Mouse (Mus musculus): ENCODE measurements at regions not wholly inside any gene's neighbourhood (a gene's known extent, or its start where the extent isn't known, plus 50 kb on each side); places are given as distances from the start of the nearest gene placed in this dataset.
A peak's percentile ranks its signal among the peaks of the same experiment; 100 is the strongest.

DNA sequence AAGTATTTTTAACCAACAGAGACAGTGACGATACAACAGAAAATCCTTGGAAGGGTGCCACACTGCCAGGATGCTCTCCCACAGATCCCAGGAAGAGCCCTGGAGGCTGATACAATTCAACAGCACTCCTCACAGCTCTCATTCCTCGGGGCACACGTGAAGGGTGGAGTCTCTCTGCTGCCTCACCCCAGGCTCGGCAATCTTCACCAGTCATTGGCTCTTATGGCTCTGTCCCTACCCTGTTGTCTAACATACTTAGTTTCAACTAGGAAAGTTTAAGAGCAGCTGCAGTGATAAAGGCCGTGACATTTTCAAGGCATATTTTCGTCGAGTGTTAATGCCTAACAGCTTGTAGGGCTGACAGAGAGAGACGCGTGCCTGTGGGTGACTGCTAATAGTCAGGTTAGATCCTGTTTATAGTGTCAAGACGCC, 238.8 kb downstream of the Rnf144a start:
- Histone ChIP-seq H3K79me2 (replicated peaks; ENCODE audit: control insufficient read depth, extremely low read depth, insufficient read depth, poor library complexity, severe bottlenecking) (no peaks in the 10 kb centered on the region), H3K9me3 (replicated peaks; ENCODE audit: low read length) (no peaks in the 10 kb centered on the region), H3K36me3 (replicated peaks in 1 of 2; ENCODE audit: control insufficient read depth in 1 of 2, insufficient read depth in 1 of 2, low read length in 1 of 2) (no peaks in the 10 kb centered on the region), H3K9ac (ENCODE audit: insufficient read depth, low read depth) (no peak overlapping the region), H3K4me2 (ENCODE audit: insufficient read depth, low read depth, poor library complexity, severe bottlenecking) (no peak overlapping the region), H3K4me1 (ENCODE audit: control insufficient read depth in 1 of 2, insufficient read depth in 2 of 2) (peaks cover 0 to 6% of the 10 kb centered on the region in 2 experiments; a peak in 2 of 4 replicates), H3K27ac (ENCODE audit: insufficient read depth, low read depth) (no peak overlapping the region), H3K4me3 (replicated peaks in 1 of 3; ENCODE audit: low read depth in 2 of 3, low read length in 2 of 3, poor library complexity in 1 of 3) (peak overlapping the region in 1 of 3 experiments; percentile 1), H3K27me3 (replicated peaks) (no peaks in the 10 kb centered on the region)
- dilution Hi-C loops (cut with MboI; ENCODE audit: extremely low pct_ligation_motif_present, extremely low pct_unique_long_range_greater_than_20kb, low sequenced_read_pairs): no loop called here
- in situ Hi-C loops (cut with MboI; ENCODE audit: low pct_ligation_motif_present, low pct_unique_long_range_greater_than_20kb, low sequenced_read_pairs): no loop called here
- DNase-seq (ENCODE audit: extremely low read depth): no peak
- TF ChIP-seq MYC (IDR thresholded peaks at IDR 0.05; ENCODE audit: low read depth, low read length) (no peak), EP300 (IDR thresholded peaks at IDR 0.05; ENCODE audit: low read length) (no peak), POLR2A (IDR thresholded peaks at IDR 0.05; ENCODE audit: low read depth, low read length) (no peak), BHLHE40 (IDR thresholded peaks at IDR 0.05; ENCODE audit: low read depth, low read length) (0 out of 2 replicates have a peak, but pooled peaks have one; percentile 5), CTCF (conservative IDR thresholded peaks at IDR 0.05 in 1 of 2, IDR thresholded peaks at IDR 0.05 in 1 of 2; ENCODE audit: low read depth in 2 of 2, low read length in 2 of 2) (no peak)

DNA sequence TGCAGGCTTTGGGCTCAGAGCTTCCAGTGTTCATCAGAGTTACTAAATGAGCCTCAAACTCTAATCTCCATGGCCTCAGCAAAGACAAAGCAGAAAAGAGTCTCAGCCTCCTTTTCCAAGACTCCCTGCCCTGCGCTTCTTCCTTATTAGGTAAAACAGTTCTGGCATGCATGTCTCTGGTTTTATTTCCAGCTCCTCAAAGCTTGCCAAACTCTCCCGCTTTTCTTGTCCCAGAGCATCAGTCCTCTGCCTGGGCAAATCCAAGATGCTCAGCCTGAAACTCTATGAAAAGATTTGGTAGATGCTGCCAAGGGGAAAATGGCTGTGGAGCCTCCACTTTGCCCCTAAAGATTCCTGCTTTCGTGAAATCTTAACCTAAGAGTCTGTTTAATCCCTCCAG, 251.6 kb downstream of the Rnf144a start:
- H3K79me2 ChIP-seq (replicated peaks; ENCODE audit: control insufficient read depth, extremely low read depth, insufficient read depth, poor library complexity, severe bottlenecking): no peaks in the 10 kb centered on the region
- no peak overlapping the region for H3K4me3 ChIP-seq (replicated peaks in 1 of 3; ENCODE audit: low read depth in 2 of 3, low read length in 2 of 3, poor library complexity in 1 of 3)
- H3K36me3 ChIP-seq (replicated peaks in 1 of 2; ENCODE audit: control insufficient read depth in 1 of 2, insufficient read depth in 1 of 2, low read length in 1 of 2): no peaks in the 10 kb centered on the region
- dilution Hi-C loops (cut with MboI; ENCODE audit: extremely low pct_ligation_motif_present, extremely low pct_unique_long_range_greater_than_20kb, low sequenced_read_pairs) (no loop called here), in situ Hi-C loops (cut with MboI; ENCODE audit: low pct_ligation_motif_present, low pct_unique_long_range_greater_than_20kb, low sequenced_read_pairs) (no loop called here)
- DNase-seq (ENCODE audit: extremely low read depth): no peak
- no peak overlapping the region for H3K27ac ChIP-seq (ENCODE audit: insufficient read depth, low read depth)
- H3K9ac ChIP-seq (ENCODE audit: insufficient read depth, low read depth): no peak overlapping the region
- no peaks in the 10 kb centered on the region for H3K27me3 ChIP-seq (replicated peaks)
- TF ChIP-seq USF1 (IDR thresholded peaks at IDR 0.05; ENCODE audit: low read depth, low read length): no peak
- H3K9me3 ChIP-seq (replicated peaks; ENCODE audit: low read length): no peaks in the 10 kb centered on the region
- no peaks in the 10 kb centered on the region for H3K4me1 ChIP-seq (ENCODE audit: control insufficient read depth in 1 of 2, insufficient read depth in 2 of 2)
- no peak overlapping the region for H3K4me2 ChIP-seq (ENCODE audit: insufficient read depth, low read depth, poor library complexity, severe bottlenecking)

DNA sequence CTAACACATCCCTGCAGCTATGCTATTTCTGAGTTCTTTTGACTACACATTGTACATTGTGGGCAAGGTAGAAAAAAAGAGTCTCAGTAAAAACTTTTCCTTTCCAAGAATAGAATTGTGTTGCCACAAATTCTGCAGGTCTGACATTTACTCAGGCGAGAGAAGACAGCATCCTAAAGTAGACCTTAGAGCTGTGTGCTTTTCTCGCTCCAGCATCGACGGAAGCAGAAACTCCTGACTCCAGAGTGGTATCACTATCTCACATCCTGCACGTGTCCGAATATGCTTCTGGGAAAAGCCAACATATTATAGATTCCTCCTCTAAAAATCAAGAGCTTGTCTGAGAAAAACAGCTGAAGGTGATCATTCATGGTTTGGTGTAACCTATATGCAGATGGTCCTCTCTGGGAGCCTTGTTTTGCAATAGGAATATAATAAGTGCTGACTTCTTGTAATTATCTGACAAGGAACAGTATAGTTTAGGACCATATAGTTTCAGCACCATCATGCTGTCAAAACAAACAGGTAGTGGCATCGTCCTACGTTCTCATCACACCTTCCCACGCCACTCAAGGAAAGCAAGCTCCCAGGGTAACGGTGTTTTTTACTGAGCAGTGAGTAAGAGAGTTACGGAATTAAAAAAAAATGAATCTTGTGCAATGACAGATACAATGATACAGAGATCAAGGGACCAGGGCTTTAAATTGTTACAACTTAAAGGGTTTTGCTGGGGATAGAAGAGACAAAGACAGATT, 254.0 kb downstream of the Rnf144a start:
- no peaks in the 10 kb centered on the region for H3K9me3 ChIP-seq (replicated peaks; ENCODE audit: low read length)
- no peaks in the 10 kb centered on the region for H3K27me3 ChIP-seq (replicated peaks)
- dilution Hi-C loops (cut with MboI; ENCODE audit: extremely low pct_ligation_motif_present, extremely low pct_unique_long_range_greater_than_20kb, low sequenced_read_pairs) (no loop called here), in situ Hi-C loops (cut with MboI; ENCODE audit: low pct_ligation_motif_present, low pct_unique_long_range_greater_than_20kb, low sequenced_read_pairs) (no loop called here)
- H3K79me2 ChIP-seq (replicated peaks; ENCODE audit: control insufficient read depth, extremely low read depth, insufficient read depth, poor library complexity, severe bottlenecking): no peaks in the 10 kb centered on the region
- H3K4me3 ChIP-seq (replicated peaks in 1 of 3; ENCODE audit: low read depth in 2 of 3, low read length in 2 of 3, poor library complexity in 1 of 3): no peak overlapping the region
- no peak for DNase-seq (ENCODE audit: extremely low read depth)
- no peak overlapping the region for H3K4me2 ChIP-seq (ENCODE audit: insufficient read depth, low read depth, poor library complexity, severe bottlenecking)
- no peaks in the 10 kb centered on the region for H3K36me3 ChIP-seq (replicated peaks in 1 of 2; ENCODE audit: control insufficient read depth in 1 of 2, insufficient read depth in 1 of 2, low read length in 1 of 2)
- TF ChIP-seq TCF12 (IDR thresholded peaks at IDR 0.05; ENCODE audit: low read depth, low read length) (no peak), PAX5 (IDR thresholded peaks at IDR 0.05; ENCODE audit: low read length) (no peak), ZMIZ1 (IDR thresholded peaks at IDR 0.05; ENCODE audit: low read depth, low read length) (no peak), MXI1 (IDR thresholded peaks at IDR 0.05; ENCODE audit: low read depth, low read length) (no peak), SIN3A (IDR thresholded peaks at IDR 0.05; ENCODE audit: low read length) (no peak), IRF4 (IDR thresholded peaks at IDR 0.05; ENCODE audit: low read depth, low read length) (no peak), USF2 (conservative IDR thresholded peaks at IDR 0.05; ENCODE audit: low read depth, low read length) (no peak)
- H3K9ac ChIP-seq (ENCODE audit: insufficient read depth, low read depth): no peak overlapping the region
- no peak overlapping the region for H3K27ac ChIP-seq (ENCODE audit: insufficient read depth, low read depth)
- no peaks in the 10 kb centered on the region for H3K4me1 ChIP-seq (ENCODE audit: control insufficient read depth in 1 of 2, insufficient read depth in 2 of 2)
